Mouse (Mus musculus): Measurements from ENCODE around the gene Strip2.

GRCm38 (mm10) chr6:29985058-29985498, 68.3 kb downstream of the Strip2 start:
- TF ChIP-seq CTCF (conservative IDR thresholded peaks at IDR 0.05; ENCODE audit: insufficient read depth, insufficient read length, low read depth, low read length) (no peak), POLR2A (IDR thresholded peaks at IDR 0.05; ENCODE audit: low read depth, low read length) (no peak)

Measured in kidney, adult 2 months (tissue).